Mouse (Mus musculus) kidney, embryonic 14.5 days (tissue): ENCODE results near the gene Tnfrsf23. TPM values are rescaled to one million over a fixed set of nuclear protein-coding genes. Genes with fewer than 3 reads are reported as not detected.

Source experiments
- ATAC-seq: fragments of 200-750 bp; cut with Nextera tagmentation; 2 replicates; pipeline ENCODE4 v1.8.0; 2017; ENCODE audit warnings: moderate number of reproducible peaks, mild to moderate bottlenecking, moderate TSS enrichment, moderate library complexity; ENCODE audit not compliant: low FRiP score, low TSS enrichment
- H3K27ac ChIP-seq: fragments of 300-500 bp; sonication (generic); 2 replicates; pipeline ENCODE4 v1.5.1; 2014; ENCODE audit warnings: low read depth, mild to moderate bottlenecking, low read length, moderate library complexity, mixed read lengths
- H3K27me3 ChIP-seq: fragments of 300-500 bp; sonication (generic); 2 replicates; pipeline ENCODE4 v1.6.1; 2014; ENCODE audit warnings: mild to moderate bottlenecking, low read length; ENCODE audit not compliant: control insufficient read depth, insufficient read depth
- H3K36me3 ChIP-seq: fragments of 300-500 bp; sonication (generic); 2 replicates; pipeline ENCODE4 v1.6.1; 2014; ENCODE audit warnings: low read length, mixed read lengths; ENCODE audit not compliant: control insufficient read depth, insufficient read depth
- H3K4me1 ChIP-seq: fragments of 300-500 bp; sonication (generic); 2 replicates; pipeline ENCODE4 v1.6.1; 2014; ENCODE audit warnings: low read length, mixed read lengths; ENCODE audit not compliant: control insufficient read depth, insufficient read depth
- H3K4me2 ChIP-seq: fragments of 300-500 bp; sonication (generic); replicated peaks from 2 replicates; pipeline ENCODE4 v1.6.1; 2014; ENCODE audit warnings: low read depth, mild to moderate bottlenecking, low read length
- H3K4me3 ChIP-seq: fragments of 300-500 bp; sonication (generic); 2 replicates; pipeline ENCODE4 v1.5.1; 2014; ENCODE audit warnings: mild to moderate bottlenecking, low read length
- H3K9ac ChIP-seq: fragments of 300-500 bp; sonication (generic); 2 replicates; pipeline ENCODE4 v1.6.1; 2014; ENCODE audit warnings: low read depth, mild to moderate bottlenecking, low read length, moderate library complexity
- H3K9me3 ChIP-seq: fragments of 300-500 bp; sonication (generic); 2 replicates; pipeline ENCODE4 v1.6.1; 2016; ENCODE audit warnings: low read length; ENCODE audit not compliant: control insufficient read depth
- WGBS: fragments of 180-500 bp; shearing (Covaris S2); extraction: QIAGEN DNeasy Blood & Tissue Kit; methylation state at CpG from one replicate; pipeline ENCODE4 v1.1.7; 2014; 5-methylcytosine and 5-hydroxymethylcytosine counted together
- polyA plus RNA-seq: library from polyadenylated mRNA; unstranded; fragments of >200 nt; fragmentation: Nextera tagmentation; extraction: Ambion mirVana; gene quantifications from 2 replicates; pipeline ENCODE4 v1.2.1, GENCODE M21; 2014

The Tnfrsf23 gene
- 0.84 and 1.7 TPM in 2 replicates for polyA plus RNA-seq

DNA sequence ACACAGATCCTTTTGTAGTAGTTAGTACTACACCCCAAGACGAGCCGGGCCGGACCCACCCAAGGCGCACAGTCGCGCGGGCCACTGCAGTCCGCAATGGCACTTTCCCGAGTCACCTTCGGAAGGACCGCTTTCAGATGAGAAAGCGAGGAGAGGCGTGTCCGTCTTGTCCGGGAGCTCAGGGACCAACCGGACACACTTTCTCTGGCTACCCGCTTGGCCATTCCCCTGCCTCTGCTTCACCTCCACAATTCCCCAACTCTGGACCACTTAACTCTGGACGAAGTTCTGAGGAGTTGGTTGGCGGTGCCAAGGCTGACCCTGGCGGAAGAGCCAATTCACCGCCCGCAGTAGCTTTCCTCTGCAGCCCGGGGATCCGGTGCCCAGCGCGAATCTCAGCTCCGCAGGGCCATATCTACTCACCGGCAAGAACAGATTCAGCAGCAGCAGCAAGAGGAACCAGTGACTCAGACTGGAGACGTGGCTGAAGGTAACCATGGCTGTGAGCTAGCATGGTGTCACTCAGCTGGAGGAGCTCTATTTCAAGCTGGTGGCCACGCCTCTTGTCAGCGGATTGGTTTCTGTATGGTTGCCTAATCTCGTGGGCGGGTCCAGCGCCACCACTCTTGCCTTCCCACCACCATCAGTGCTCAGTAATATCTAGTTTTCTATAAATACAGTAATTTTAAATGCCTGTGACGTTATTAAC lies at the start of gene Tnfrsf23:
Gene Tnfrsf23, minus strand, starts transcription at position 514 of the 709 bp plus-strand sequence.
- Histone ChIP-seq H3K27ac (no peak within 1 kb of the TSS), H3K36me3 (peaks cover 22% of the 10 kb centered on the region), H3K9me3 (no peaks in the 10 kb centered on the region), H3K4me1 (no peaks in the 10 kb centered on the region), H3K4me2 (peak within 1 kb of the TSS; percentile 86), H3K9ac (peak within 1 kb of the TSS; percentile 46), H3K4me3 (peak within 1 kb of the TSS; percentile 44), H3K27me3 (no peaks in the 10 kb centered on the region)
- 4% methylated on average over 35 of the region's 35 CpGs for WGBS
- peak; percentile 93 for ATAC-seq

DNA sequence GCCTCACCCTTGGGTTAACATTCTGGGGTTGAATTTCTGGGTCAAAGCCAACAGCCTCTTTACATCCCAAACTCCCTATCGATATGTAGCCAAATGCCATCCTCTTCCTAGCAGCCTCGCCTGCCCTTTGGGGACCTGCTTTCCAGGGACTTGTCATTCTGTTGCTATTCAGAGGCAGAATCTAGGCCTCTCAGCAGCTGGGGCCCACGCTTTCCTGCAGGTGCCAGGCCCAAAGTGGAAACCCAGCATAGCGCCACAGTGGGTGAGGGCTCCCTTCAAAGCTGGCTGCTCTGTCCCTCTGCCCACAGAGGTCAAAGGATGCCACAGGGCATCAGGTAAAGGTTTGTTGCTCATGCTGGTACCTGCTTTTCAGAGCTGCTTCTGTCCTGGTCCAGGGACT lies 48.1 kb upstream of the Tnfrsf23 start:
- 90% methylated on average over 4 of the region's 4 CpGs for WGBS
- H3K4me1 ChIP-seq: peaks cover 17% of the 10 kb centered on the region
- H3K4me3 ChIP-seq: no peak overlapping the region
- H3K4me2 ChIP-seq: no peak overlapping the region
- ATAC-seq: no peak
- H3K9me3 ChIP-seq: no peaks in the 10 kb centered on the region
- no peak overlapping the region for H3K27ac ChIP-seq
- H3K36me3 ChIP-seq: no peaks in the 10 kb centered on the region; the same call in 1 of the 2 replicates
- no peaks in the 10 kb centered on the region for H3K27me3 ChIP-seq
- no peak overlapping the region for H3K9ac ChIP-seq

DNA sequence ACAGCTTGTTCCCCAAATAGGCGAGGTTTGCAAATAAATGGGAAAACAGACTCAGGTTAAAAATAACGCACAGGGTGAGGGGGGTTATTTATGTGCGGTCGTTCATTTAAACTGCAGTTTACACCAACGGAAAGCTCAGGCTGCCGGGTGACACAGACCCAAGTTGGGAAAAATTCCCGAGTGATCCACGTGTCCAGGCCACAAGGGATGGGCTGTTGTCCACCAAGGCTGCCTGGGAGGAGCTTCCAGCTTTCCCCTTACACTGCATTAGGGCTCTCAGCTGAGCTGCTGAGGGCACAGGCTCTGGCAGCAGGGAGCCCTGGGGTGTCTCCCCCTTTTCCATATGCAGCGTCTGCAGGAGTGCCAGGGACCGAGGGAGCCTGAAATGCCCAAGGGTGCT lies 44.2 kb upstream of the Tnfrsf23 start:
- H3K9me3 ChIP-seq: no peaks in the 10 kb centered on the region
- peaks cover 6% of the 10 kb centered on the region; the same call in 1 of the 2 replicates for H3K4me1 ChIP-seq
- no peaks in the 10 kb centered on the region; the same call in 1 of the 2 replicates for H3K36me3 ChIP-seq
- WGBS: 56% methylated on average over 10 of the region's 10 CpGs
- H3K27me3 ChIP-seq: no peaks in the 10 kb centered on the region
- no peak overlapping the region for H3K27ac ChIP-seq
- H3K4me3 ChIP-seq: no peak overlapping the region
- no peak for ATAC-seq
- H3K4me2 ChIP-seq: no peak overlapping the region
- no peak overlapping the region for H3K9ac ChIP-seq

DNA sequence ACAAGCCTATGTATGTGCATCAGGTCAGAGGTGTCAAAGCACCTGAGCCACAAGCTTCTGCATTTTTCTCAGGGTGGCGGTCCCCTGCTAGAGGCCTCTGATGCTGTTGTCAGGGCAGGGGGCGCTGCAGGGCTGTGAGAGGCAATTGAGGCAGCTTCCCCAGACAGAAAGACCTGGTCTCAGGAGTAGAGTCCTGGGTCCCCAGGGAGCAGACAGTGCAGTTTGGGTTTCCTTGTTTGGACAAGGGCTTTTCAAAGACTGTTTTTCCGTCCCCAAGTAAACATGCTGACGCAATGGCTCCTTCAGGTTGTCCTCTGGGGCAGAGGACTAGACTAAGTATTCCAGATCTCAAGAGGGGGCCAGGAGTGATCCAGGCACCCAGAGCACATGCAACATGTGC lies 40.7 kb upstream of the Tnfrsf23 start:
- Histone ChIP-seq H3K4me3 (no peak overlapping the region), H3K9me3 (no peaks in the 10 kb centered on the region), H3K4me1 (peaks cover 6% of the 10 kb centered on the region; the same call in 1 of the 2 replicates), H3K9ac (no peak overlapping the region), H3K4me2 (no peak overlapping the region), H3K27ac (no peak overlapping the region), H3K36me3 (no peaks in the 10 kb centered on the region), H3K27me3 (no peaks in the 10 kb centered on the region)
- WGBS: 82% methylated on average over 4 of the region's 4 CpGs
- ATAC-seq: no peak

DNA sequence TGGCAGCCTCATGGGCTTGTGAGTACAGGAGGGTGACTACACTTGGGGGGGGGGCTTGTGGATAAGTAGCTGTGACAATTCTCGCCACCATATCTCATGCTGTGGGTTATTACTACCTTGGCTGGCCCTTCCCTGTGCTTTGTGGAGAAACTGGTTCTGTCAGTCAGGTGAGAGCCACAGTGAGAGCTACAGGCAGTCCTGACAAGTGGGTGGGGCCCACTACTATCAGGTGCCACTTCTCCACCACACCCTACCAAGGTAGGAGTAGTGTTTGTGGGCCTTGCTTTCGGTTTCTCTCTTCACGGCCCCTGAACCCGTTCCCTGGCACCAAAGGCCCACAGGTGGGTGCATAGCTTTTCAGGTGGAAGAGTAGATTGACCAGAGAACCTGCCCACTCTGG lies 38.2 kb upstream of the Tnfrsf23 start:
- 85% methylated on average over 4 of the region's 4 CpGs for WGBS
- no peak overlapping the region for H3K4me3 ChIP-seq
- H3K9ac ChIP-seq: no peak overlapping the region
- H3K36me3 ChIP-seq: no peaks in the 10 kb centered on the region
- no peak overlapping the region for H3K4me2 ChIP-seq
- peak; percentile 29; the same call in 1 of the 2 replicates for ATAC-seq
- no peak overlapping the region for H3K27ac ChIP-seq
- H3K27me3 ChIP-seq: no peaks in the 10 kb centered on the region
- no peaks in the 10 kb centered on the region for H3K9me3 ChIP-seq
- H3K4me1 ChIP-seq: no peaks in the 10 kb centered on the region

DNA sequence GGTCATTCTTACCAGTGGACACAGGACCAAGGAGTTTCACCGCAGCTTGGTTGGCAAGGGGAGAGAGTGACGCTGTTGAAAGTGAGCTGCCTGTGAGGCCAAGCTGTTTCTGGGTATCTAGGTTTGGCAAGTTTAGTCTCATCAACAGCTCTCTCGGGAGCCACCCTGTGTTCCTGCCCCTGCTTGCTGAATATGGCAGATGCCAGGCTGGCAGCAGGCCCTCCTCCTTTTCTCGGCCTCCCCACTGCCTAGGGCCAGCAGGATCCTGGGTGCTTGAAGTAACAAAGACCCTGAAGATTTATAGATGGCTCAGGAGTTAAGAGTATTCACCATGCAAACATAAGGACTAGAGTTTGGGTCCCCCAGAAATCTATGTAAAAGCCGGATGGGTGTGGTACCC lies 37.0 kb upstream of the Tnfrsf23 start:
- WGBS: 85% methylated on average over 5 of the region's 5 CpGs
- Histone ChIP-seq H3K36me3 (no peaks in the 10 kb centered on the region), H3K4me1 (0 out of 2 replicates have a peak, but pooled peaks cover 4% of the 10 kb centered on the region), H3K4me2 (no peak overlapping the region), H3K27me3 (no peaks in the 10 kb centered on the region), H3K27ac (no peak overlapping the region), H3K9me3 (no peaks in the 10 kb centered on the region), H3K9ac (no peak overlapping the region), H3K4me3 (no peak overlapping the region)
- ATAC-seq: no peak

DNA sequence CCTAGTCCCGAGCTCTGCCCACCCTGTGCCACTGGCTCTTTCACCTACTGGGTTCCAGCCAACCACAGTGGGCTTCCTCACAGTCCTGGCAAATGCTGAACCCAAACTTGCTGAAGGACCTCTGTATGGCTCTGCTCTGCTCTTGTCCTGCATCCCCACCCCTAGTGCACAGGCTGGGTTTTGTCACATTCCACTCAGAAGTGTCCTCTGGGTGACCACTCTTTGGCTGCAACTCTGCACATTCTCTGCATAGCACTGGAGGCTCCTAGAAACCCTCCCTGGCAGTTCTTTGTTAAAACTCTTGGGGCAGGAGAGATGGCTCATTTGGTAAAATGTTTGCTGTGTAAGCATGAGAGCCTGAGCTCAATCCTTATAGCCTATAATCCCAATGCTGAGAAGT lies 32.1 kb upstream of the Tnfrsf23 start:
- WGBS: 86% methylated on average over 1 of the region's 1 CpGs
- 0 out of 2 replicates have a peak, but pooled peaks have one; percentile 33 for ATAC-seq

DNA sequence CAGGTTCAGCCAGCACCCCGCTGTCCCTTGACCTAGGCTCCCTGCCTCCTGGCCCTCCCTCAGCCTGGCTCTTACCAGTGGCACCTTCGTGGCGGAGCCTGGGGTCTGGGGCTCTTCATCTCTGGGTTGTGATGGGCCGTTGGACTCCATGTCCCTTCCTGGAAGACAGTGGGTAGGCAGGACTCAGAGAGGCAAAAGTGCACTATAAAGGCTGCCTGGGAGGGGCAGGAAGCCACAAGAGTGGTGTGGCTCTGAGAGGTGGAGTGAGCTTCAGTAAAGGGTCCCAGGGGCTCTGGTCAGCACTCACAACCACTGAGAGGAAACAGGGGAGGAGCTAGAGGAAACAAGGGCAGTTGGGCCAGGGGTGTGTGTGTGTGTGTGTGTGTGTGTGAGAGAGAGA lies 27.7 kb upstream of the Tnfrsf23 start:
- WGBS: 58% methylated on average over 4 of the region's 4 CpGs
- peaks cover 4% of the 10 kb centered on the region; the same call in 1 of the 2 replicates for H3K4me1 ChIP-seq
- H3K9ac ChIP-seq: no peak overlapping the region
- H3K27ac ChIP-seq: no peak overlapping the region
- H3K9me3 ChIP-seq: no peaks in the 10 kb centered on the region
- no peaks in the 10 kb centered on the region for H3K27me3 ChIP-seq
- H3K36me3 ChIP-seq: peaks cover 31% of the 10 kb centered on the region; the same call in 1 of the 2 replicates
- no peak overlapping the region for H3K4me3 ChIP-seq
- no peak for ATAC-seq
- H3K4me2 ChIP-seq: no peak overlapping the region

More for the DNA sequence above, 32.1 kb upstream of the Tnfrsf23 start:
- no peak overlapping the region for H3K4me2 ChIP-seq
- no peaks in the 10 kb centered on the region for H3K9me3 ChIP-seq
- no peak overlapping the region for H3K27ac ChIP-seq
- no peak overlapping the region for H3K4me3 ChIP-seq
- H3K27me3 ChIP-seq: no peaks in the 10 kb centered on the region
- H3K36me3 ChIP-seq: peaks cover 19% of the 10 kb centered on the region; the same call in 1 of the 2 replicates
- no peak overlapping the region for H3K9ac ChIP-seq
- H3K4me1 ChIP-seq: 0 out of 2 replicates have a peak, but pooled peaks cover 4% of the 10 kb centered on the region

DNA sequence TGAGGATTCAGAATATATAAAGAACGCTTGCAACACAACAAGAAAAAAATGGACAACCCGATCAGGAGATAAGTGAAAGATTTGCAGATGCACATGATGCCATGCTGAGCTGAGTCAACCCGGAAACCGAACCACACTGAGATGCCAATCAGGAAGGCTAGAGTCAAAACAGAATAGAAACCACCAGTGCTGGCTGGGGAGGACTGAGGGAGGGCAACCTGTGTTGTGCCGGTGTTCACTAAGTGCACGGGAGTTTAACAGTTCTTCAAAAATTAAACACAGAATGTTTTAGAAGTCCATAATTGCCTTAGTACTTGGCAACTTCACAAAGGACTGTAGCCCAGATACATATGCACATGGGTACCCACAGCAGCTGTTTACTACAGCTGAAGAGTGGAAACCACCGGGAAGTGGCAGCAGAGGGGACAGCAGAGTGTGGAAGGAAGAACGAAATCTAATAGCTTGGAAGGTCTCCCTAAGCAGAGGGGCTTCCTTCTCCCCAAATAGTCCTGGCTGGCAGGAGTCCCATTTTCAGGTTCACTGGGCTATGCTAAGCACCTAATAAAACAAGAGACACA lies 27.2 kb upstream of the Tnfrsf23 start:
- Histone ChIP-seq H3K27ac (no peak overlapping the region), H3K9me3 (no peaks in the 10 kb centered on the region), H3K9ac (no peak overlapping the region), H3K4me1 (no peaks in the 10 kb centered on the region; the same call in 1 of the 2 replicates), H3K4me3 (no peak overlapping the region), H3K4me2 (no peak overlapping the region), H3K36me3 (peaks cover 31% of the 10 kb centered on the region; the same call in 1 of the 2 replicates), H3K27me3 (no peaks in the 10 kb centered on the region)
- WGBS: 85% methylated on average over 8 of the region's 8 CpGs
- no peak for ATAC-seq
